Mouse (Mus musculus): ENCODE results near the gene Adamts4. TPM values are rescaled to one million over a fixed set of nuclear protein-coding genes. Genes with fewer than 3 reads are reported as not detected.
"Not testable (repeated sequence)": the region's sequence is repeated elsewhere in the genome, so short reads cannot be mapped to it uniquely, and the experiment has no call there.

Adamts4 gene
- polyA plus RNA-seq, 1 experiment from 2014 or later = 21.8 TPM

DNA sequence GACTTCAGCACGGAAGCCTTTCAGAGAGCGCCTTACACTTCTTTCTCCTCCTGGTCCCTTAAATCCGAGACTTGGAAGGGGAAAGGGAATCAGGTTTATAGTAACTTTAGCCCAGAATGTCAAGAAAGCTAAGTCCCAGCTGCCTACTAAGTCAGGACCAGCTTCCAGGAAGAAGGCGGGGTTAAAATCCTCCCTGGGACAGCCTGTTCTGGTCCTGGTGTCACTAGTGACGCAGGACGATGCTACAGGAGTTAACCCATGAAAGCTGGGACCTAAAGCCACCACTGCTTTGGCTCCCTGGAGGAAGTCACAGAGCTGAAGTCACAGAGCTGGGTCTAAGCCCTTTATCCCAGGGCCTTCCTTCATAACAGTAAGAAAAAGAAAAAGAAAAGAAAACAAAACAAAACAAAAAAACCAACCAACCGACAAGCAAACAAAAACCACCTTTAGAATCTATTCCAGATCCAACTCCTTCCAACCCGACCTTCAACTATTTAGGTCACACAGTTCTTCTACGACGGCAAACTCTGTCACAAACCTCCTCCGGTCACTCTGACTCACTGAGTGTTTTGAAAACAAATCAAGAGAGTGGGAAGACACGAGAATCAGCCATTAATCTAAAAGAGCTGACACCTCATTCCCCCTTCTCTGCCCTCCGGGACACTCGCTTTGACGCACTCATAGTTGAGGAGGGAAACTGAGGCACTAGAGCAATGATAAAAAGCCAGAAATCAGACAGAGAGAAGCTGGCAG, 10.1 kb upstream of the Adamts4 start:
- DNase-seq (ENCODE audit: low read depth, low spot score) (no peak), ATAC-seq (no peak)
- CTCF ChIA-PET = interaction anchor here (1.1 to 1.9 kb wide), 5 partner anchors 11 to 129 kb away, joined by 3 to 4 read pairs (median 4); partner anchors contain the start of genes Ndufs2 and Ppox
- in situ Hi-C loops (cut with MboI; ENCODE audit: low pct_unique_long_range_greater_than_20kb) = no loop called here
- no peak for TF ChIP-seq CTCF (IDR thresholded peaks at IDR 0.05)
- H3K27me3 ChIP-seq = no peaks in the 10 kb centered on the region
- POLR2A ChIA-PET = interaction anchor here (0.8 kb wide), 1 partner anchor 84 kb away, joined by 3 read pairs; no protein-coding TSS in a partner anchor

- no peak for DNase-seq (ENCODE audit: low read depth, low spot score)
- ChIA-PET CTCF (interaction anchor here (1.1 to 1.2 kb wide), 2 partner anchors 122 to 129 kb away, joined by 3 to 4 read pairs; no protein-coding TSS in a partner anchor), POLR2A (no interaction called here)
- TF ChIP-seq CTCF (IDR thresholded peaks at IDR 0.05) = no peak
- no peaks in the 10 kb centered on the region for H3K27me3 ChIP-seq
- in situ Hi-C loops (cut with MboI; ENCODE audit: low pct_unique_long_range_greater_than_20kb) = no loop called here
- ATAC-seq = no peak
Measured at GRCm38 (mm10) chr1:171240911-171241310, 9.3 kb upstream of the Adamts4 start.

- POLR2A ChIA-PET = interaction anchor here (1.0 to 1.8 kb wide), 2 partner anchors 8 to 20 kb away, joined by 3 to 6 read pairs; partner anchors contain the start of gene Fcer1g
- ATAC-seq; DNase-seq (ENCODE audit: low read depth, low spot score); in situ Hi-C loops (cut with MboI; ENCODE audit: low pct_unique_long_range_greater_than_20kb); H3K27me3 ChIP-seq: not testable (repeated sequence)
- CTCF ChIA-PET = interaction anchor here (1.7 kb wide), 1 partner anchor 20 kb away, joined by 4 read pairs; the partner anchor contains the start of gene Tomm40l
Measured at GRCm38 (mm10) chr1:171241952-171242351, 8.3 kb upstream of the Adamts4 start.

DNA sequence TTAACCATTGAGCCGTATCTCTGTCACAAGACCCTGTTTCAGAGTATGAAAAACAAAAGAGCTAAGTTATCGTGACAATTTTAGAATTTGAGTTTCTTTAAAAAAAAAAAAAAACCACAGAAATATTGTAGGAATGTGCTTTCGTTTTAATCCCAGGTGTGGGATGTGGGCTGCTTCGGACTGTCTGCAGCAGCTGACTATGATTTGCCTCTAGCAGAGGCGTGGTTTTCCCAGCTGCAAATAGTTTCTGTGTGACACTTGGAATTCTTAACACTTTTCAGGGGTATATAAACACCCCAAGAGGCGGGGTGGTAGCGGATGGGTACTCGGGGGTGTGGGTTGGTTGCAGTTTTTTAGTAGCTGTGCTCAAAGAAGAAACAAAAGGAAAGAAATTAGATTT, 4.9 kb upstream of the Adamts4 start:
- in situ Hi-C loops (cut with MboI; ENCODE audit: low pct_unique_long_range_greater_than_20kb) = no loop called here
- DNase-seq (ENCODE audit: low read depth, low spot score) (no peak), ATAC-seq (no peak)
- TF ChIP-seq CTCF (IDR thresholded peaks at IDR 0.05) = no peak
- no peaks in the 10 kb centered on the region for H3K27me3 ChIP-seq
- POLR2A ChIA-PET = interaction anchor here (0.7 kb wide), 1 partner anchor 21 kb away, joined by 4 read pairs; no protein-coding TSS in a partner anchor
- CTCF ChIA-PET = interaction anchor here (1.9 to 2.6 kb wide), 2 partner anchors 12 to 132 kb away, joined by 6 to 7 read pairs; partner anchors contain the start of gene Cfap126

- H3K27me3 ChIP-seq = no peaks in the 10 kb centered on the region
- DNase-seq (ENCODE audit: low read depth, low spot score) = peak; percentile 88
- ChIA-PET CTCF (interaction anchor here (1.1 to 1.3 kb wide), 3 partner anchors 10 to 35 kb away, joined by 3 to 4 read pairs (median 3); no protein-coding TSS in a partner anchor), POLR2A (interaction anchor here (1.6 kb wide), 1 partner anchor 23 kb away, joined by 5 read pairs; the partner anchor contains the start of gene B4galt3)
- no peak for TF ChIP-seq CTCF (IDR thresholded peaks at IDR 0.05)
- ATAC-seq = peak; percentile 78
- in situ Hi-C loops (cut with MboI; ENCODE audit: low pct_unique_long_range_greater_than_20kb) = no loop called here
Measured at GRCm38 (mm10) chr1:171246709-171247452, 3.3 kb upstream of the Adamts4 start.

GRCm38 (mm10) chr1:171247453-171247841, 2.8 kb upstream of the Adamts4 start:
- POLR2A ChIA-PET = interaction anchor here (1.0 to 1.6 kb wide), 2 partner anchors 22 to 80 kb away, joined by 4 to 5 read pairs; partner anchors contain the start of gene B4galt3

GRCm38 (mm10) chr1:171247916-171248315, 2.3 kb upstream of the Adamts4 start:
- no peaks in the 10 kb centered on the region for H3K27me3 ChIP-seq
- DNase-seq (ENCODE audit: low read depth, low spot score) (no peak), ATAC-seq (no peak)
- ChIA-PET POLR2A (interaction anchor here (1.0 to 1.6 kb wide), 3 partner anchors 22 to 137 kb away, joined by 3 to 5 read pairs (median 4); partner anchors contain the start of gene B4galt3), CTCF (interaction anchor here (0.9 to 1.3 kb wide), 3 partner anchors 10 to 15 kb away, joined by 3 read pairs; no protein-coding TSS in a partner anchor)
- in situ Hi-C loops (cut with MboI; ENCODE audit: low pct_unique_long_range_greater_than_20kb) = no loop called here
- no peak for TF ChIP-seq CTCF (IDR thresholded peaks at IDR 0.05)

More at GRCm38 (mm10) chr1:171247453-171247841, 2.8 kb upstream of the Adamts4 start:
- TF ChIP-seq CTCF (IDR thresholded peaks at IDR 0.05) = no peak
- CTCF ChIA-PET = interaction anchor here (0.9 to 1.3 kb wide), 3 partner anchors 10 to 13 kb away, joined by 3 to 4 read pairs (median 3); no protein-coding TSS in a partner anchor
- in situ Hi-C loops (cut with MboI; ENCODE audit: low pct_unique_long_range_greater_than_20kb) = no loop called here
- H3K27me3 ChIP-seq = no peaks in the 10 kb centered on the region
- no peak for DNase-seq (ENCODE audit: low read depth, low spot score)
- ATAC-seq = no peak

DNA sequence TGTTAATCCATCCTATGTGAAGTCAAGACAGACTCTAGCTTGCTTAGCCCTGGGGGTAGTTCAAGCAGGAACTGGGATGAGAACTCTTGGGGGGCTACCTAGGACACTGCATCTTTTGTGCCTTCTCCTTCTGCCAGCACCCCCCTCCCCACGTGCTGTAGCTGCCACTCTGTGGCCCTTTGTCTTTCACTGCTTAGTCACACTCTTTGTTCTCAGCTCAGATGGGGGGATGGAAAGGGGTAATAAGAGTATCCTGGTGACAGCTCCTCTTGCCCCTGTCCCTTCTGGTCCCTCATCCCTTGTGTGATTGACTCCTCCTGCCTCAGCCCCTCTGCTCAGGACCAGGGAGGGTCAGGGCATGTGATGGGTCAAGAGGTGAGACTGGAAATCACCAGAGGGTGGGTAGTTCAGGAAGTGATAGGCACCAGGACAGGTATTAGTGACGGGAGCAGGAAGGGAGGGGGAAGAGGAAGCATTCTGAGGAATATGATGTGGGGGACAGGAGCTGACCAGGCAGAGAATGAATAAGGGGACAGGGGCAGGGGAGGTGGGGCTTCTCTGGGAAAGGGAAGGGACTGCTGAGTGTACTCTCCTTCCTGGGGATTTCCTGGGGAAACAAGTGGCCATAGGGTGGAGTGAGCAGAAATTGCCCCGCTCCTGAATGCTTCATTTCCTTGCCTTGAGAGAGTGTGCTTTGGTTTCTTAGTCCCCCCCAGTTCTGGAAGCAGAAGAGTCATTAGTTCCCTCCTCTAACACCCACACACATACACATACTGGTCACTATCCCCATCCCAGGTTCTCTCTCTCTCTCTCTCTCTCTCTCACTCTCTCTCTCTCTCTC, 1.6 kb upstream of the Adamts4 start:
- no peak for TF ChIP-seq CTCF (IDR thresholded peaks at IDR 0.05)
- H3K27me3 ChIP-seq = no peaks in the 10 kb centered on the region
- DNase-seq (ENCODE audit: low read depth, low spot score) (no peak), ATAC-seq (no peak)
- in situ Hi-C loops (cut with MboI; ENCODE audit: low pct_unique_long_range_greater_than_20kb) = no loop called here
- ChIA-PET POLR2A (interaction anchor here (1.0 to 1.6 kb wide), 3 partner anchors 21 to 137 kb away, joined by 3 to 5 read pairs (median 4); partner anchors contain the start of gene B4galt3), CTCF (interaction anchor here (0.9 to 1.2 kb wide), 2 partner anchors 9 to 16 kb away, joined by 3 read pairs; no protein-coding TSS in a partner anchor)

Data from Patski (cell line).